Mouse (Mus musculus): ENCODE measurements around the gene Ptprg. TPM values are rescaled to one million over a fixed set of nuclear protein-coding genes. Genes with fewer than 3 reads are reported as not detected.

Ptprg gene
- total RNA-seq, 2 experiments from 2014 or later = 68.4 to 72.7 TPM

DNA sequence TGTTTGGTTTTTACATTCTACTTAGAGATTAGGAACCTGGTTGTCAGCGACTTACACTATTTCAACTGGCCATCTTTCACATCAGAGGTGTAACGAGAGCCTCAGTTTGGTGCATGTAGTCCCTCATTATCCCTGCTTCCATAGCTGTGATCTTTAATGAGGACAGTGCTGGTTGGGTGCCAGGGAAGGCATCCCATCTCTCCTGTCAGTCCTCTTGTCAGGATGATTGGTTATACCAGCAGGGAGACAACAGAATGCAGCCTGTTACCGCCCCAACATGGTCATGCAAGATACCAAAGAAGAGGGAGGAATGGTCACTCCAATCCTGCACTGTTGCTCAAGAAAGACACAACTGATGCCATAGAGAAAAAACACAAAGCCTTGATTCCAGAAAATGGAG lies 574.6 kb downstream of the Ptprg start:
- no peak for DNase-seq (ENCODE audit: low spot score in 2 of 2)

DNA sequence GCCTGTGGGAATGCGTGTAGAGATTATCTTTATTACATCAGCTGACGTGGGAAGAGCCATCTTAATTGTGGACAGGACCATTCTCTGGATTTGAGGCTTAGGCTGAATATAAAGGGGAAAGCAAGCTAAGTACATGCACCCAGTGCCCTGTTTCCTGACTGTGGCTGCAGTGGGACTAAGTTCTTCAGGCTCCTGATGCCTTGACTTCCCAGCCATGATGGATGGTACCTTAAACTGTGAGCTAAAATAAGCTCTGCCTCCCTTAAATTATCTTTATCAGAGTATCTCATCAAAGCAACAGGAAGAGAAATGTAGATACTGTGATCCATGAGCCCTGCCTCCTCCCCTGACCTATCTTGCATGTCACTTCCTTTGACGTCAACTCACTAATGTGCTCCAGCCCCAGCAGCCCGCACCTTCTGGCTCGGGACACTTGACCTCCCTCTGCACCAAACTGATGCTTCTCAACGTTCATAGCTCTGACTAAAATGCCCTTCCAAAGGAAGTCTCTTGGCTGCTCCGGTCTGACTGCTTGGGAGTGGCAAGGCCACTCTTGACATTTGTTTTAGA lies 578.8 kb downstream of the Ptprg start:
- DNase-seq (ENCODE audit: low spot score in 2 of 2) = no peak

DNA sequence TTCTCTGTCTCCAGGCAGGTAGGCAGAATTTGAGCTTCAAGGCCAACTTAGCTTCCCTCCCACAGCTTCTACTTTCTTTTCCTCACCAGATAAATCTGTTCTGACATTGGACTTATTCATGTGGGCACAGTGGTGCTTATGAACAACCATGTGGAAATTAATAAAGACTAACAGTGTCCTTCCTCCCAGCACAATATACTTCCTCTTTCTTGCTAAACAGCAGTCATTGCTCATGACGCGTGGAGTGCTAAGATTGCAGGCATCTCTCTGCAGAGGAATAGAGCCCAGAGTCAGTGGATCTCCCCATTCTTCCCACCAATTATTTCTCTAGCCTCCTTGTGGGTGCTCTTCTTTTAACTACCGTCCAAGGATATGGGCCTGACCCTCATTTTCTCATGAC lies 579.8 kb downstream of the Ptprg start:
- no peak for DNase-seq (ENCODE audit: low spot score in 2 of 2)

DNA sequence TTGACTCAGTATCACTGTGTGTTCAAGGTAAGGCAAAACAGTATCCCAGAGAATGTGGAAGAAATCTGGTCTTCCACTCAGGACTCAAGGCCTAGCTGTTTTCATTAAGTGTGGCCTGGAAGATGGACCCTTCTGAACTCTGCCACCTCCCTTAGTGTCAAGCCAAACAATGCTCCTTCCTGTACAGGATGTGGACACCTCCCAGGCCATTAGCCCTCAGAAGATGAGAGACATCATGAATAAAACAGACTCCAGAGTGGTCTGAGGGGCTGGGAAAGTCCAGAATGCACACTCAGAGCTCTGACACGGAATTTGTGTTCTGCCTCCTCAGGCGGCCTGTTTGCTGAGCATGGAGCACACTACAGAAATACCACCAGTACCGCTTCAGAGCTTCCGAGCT lies 581.2 kb downstream of the Ptprg start:
- no peak for DNase-seq (ENCODE audit: low spot score in 2 of 2)

DNA sequence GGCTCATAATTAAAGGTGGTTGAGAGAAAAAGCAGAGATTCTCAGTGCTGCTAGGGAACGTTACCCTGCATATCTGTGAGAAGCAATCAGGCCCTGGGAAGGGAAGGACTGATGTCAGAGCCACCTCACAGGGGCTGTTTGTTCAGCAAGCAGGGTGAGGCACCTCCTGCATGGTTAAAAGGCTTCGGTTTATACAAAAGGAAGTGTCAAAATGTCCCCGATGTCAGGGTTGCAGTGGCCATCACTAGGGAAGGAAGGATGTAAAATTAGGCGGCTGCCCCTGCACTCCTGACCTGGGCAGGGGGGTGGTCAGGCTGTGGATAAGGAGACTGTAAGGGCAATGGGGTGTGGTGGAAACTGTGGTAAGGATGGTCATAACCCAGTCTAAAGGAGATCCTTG lies 583.2 kb downstream of the Ptprg start:
- DNase-seq (ENCODE audit: low spot score in 2 of 2) = no peak

DNA sequence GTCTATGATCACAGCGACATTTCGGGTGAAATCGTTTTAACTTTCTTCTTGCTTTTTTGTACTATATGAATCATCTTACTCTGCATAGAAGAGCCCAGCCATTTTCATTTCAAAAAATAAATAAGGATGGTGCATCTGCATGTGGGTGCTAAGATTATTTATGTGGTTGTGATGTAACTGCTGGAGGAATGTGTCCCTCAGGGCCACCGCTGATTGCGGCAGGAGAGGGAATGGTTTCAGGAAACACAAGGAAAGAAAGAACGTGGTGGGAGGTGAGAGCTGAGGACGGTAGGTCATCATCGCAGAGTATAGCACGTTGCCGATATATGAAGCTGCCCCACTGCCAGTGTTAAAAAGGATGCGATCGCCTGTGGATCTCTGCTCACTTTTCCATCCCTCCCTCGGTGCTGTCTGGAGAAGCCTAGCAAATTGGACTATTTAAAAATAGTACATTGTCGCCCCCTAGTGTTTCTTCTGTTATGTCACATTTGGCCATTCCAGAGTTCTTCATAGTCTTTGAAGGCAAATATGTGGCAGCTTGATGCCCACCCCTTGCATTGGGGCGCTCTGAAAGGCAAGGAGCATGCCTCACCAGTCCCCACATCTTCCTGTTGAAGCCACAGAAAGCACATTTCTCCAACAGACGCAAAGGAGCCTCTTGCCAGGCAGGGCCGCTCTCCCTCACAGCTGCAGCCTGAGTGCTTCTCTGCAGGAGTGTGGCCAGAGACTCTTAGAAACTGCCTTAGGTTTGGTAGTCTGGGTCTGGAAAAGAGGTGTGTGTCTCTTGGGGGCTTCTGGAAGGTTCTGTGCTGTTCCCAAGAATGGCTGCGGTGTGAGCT lies 586.5 kb downstream of the Ptprg start:
- DNase-seq (ENCODE audit: low spot score in 2 of 2) = peak; percentile 57 to 64

DNA sequence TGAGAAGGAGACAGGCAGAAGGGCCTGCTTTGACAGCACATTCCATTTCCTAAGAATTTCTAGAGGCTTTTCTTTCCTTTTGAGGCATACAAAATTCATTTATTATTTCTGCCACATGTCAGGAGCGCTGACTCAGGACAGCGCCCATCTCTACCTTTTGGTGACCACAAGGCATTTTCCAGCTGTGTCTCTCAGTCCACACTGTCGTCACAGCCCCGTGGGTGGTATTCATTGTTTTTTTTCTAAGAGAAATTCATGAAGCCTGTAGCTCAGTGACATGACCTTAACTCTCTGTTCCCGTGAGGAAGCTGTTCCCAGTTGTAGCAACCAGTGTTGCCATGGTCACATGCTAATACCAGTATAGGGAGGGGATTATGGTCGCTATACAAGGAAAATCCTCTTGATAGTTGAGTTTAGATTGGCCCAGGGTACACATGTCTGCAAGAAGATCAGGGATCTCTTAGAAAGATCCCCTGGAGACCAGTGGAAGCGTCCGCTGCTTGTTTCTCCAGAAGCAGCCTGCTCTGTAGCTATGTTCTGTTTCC lies 590.7 kb downstream of the Ptprg start:
- DNase-seq (ENCODE audit: low spot score in 2 of 2) = no peak

DNA sequence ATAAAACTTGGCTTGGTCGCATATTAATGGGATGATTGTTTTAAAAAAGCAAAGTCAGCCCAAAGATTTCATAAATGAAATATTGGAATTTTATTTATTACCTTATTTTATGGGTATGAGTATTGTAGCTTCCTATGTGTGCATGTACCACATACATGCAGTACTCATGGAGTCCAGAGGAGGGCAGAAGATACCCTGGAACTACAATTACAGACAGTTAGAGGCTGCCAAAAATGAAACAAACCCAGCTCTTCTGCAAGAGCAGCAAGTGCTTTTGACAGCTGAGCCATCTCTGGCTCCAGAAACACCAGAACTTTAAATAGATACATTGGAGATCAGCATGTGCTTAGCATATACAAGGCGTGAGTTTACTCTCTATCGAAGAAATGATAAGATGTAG lies 592.6 kb downstream of the Ptprg start:
- DNase-seq (ENCODE audit: low spot score in 2 of 2) = no peak

DNA sequence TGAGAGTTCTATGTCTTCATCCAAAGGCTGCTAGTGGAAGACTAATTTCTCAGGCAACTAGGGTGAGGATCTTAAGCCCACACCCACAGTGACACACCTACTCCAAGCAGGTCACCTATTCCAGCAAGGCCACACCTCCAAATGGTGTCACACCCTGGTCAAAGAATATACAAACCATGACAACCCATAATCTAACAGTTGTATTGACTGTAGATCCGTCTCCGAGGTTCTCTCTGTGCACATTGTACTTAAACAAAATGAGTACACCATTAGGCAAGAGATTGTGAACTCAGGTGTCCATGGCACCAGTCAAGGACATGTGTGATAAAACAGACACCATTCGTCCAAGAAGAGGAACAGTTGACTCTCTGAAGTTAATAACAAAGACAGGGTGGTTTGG lies 596.2 kb downstream of the Ptprg start:
- DNase-seq (ENCODE audit: low spot score in 2 of 2) = no peak

DNA sequence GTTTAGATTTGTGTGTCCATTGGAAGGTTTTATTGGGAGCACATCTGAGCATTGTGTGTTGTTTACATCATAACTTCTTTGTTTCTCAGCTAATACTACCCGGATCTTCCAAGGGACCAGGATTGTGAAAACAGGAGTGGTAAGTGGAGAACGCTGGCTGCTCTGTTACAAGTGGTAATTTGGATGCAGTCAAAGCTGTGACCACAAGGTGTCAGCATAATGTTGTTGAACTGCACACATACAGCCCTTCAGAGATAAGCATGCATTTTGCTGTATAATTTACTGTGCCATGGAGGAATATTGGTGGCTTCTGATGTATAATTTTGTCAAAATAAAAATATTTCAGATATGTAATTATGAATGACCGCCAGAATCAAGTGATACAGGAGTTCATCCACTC lies 598.6 kb downstream of the Ptprg start:
- DNase-seq (ENCODE audit: low spot score in 2 of 2) = peak; percentile 71 to 74

DNA sequence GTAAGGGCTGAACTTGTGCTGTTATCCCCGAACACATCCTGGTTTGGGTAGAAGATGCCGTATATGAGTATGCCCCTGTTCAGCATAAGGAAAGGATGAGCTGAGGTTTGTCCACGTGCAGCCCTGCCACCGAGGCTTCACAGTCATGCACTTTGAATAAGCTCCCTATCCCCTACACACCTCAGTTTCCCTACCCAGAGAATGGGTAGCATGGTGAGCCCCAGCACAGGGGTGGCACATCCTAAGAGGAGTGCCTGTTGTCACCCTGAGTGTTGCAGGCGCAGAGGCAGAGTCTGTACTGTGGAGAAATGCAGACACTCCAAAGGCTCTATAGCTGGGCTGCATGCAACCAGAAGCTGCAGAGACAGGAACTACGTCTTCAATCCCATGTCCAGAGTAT lies 599.4 kb downstream of the Ptprg start:
- no peak for DNase-seq (ENCODE audit: low spot score in 2 of 2)

DNA sequence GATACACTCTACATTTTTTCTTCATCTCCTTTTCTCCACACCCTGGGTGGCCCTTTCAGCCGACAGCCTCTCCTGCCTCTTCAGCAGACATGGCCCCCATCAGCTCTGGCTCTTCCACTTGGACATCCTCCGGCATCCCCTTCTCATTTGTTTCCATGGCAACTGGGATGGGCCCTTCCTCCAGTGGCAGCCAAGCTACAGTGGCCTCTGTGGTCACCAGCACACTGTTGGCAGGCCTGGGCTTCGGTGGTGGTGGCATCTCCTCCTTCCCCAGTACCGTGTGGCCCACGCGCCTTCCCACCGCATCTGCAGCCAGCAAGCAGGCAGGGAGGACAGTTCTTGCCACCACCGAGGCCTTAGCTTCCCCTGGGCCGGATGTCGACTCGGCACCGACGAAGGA lies 600.3 kb downstream of the Ptprg start:
- DNase-seq (ENCODE audit: low spot score in 2 of 2) = no peak

DNA sequence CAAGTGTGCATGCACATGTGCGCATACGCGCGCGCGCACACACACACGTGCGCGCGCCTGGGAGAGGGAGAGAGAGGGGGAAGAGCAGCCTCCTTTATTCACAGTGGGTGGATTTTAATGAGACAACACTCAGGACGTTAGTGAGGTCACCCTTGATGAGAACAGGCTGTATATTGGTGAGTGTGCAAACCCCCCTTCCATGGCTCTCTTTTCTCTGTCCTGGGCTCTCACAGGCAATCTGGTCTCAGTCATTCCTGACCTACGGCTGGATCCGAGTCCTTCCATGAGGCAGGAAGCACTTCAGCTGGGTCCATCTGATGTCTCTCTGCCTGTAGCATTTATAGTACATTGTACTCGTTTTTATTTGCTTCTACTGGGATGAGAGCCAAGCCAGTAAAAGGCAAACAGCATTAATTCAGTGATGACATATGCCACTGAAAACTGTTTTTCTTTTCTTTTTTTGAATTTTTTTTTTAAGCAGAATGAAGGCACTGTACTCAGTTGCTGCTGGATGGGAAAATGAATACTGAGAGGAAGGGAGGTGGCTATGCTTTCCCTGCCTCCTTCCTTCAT lies 608.5 kb downstream of the Ptprg start:
- peak in 1 of 2 experiments; percentile 27 for DNase-seq (ENCODE audit: low spot score in 2 of 2)

DNA sequence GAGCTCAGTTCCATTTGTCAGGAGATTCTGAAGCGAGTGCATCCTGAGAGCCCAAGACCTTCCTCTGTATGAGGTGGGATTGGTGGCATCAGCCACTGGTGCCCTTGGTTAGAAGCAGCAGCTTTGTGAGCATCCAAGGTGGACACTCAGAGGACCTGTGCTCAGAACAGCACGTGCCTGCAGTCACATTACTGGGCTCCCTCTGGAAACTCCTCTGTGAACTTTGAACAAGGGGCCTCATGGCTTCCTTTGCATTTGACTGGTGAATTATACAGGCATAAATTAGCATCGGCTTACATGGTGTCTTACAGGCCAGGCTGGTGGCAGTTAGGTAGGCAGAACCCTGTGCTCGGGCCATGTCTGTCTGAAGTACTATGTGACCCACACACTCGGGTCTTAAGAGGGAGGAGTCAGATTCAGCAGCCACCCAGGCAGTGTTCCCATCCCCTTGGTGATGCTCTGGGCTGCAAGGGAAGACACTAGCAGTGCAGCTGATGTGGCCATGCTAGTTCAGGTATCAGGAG lies 609.1 kb downstream of the Ptprg start:
- no peak for DNase-seq (ENCODE audit: low spot score in 2 of 2)

DNA sequence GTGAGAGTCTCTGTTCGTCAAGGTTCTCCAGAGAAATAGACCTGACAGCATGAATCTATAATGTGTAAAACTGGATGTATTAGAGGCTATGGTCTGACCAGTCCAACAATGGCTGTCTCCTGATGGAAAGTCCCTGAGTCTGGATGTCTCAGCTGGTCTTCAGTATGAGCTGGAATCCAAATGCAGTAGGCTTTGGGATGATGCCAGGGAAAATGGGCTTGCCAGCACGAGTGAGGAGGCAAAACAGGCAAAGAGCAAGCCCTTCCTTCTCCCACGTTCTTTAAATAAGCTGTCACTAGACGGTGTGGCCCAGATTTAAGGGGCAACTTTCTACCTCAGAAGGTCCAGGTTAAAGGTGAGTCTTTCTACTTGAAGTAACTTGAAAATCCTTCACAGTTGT lies 609.9 kb downstream of the Ptprg start:
- no peak for DNase-seq (ENCODE audit: low spot score in 2 of 2)

DNA sequence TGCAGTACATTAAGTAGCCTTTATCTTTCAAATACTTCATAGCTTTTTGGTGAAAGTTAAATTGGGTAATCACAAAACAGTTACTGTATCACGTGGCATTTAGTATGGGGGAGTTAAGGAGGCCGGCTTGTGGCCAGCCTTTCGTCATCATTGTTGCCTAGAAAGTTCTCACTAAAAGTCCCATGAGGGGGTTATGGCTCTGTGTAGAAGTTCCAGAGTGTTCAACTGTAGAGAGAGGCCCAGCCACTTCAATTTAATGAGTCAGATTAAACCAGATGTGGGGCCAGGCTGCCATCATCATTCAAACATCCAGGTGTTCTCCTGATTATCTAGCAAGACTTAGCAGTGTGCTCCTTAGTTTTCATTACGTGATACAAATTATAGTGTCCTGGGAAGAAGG lies 613.9 kb downstream of the Ptprg start:
- DNase-seq (ENCODE audit: low spot score in 2 of 2) = no peak

DNA sequence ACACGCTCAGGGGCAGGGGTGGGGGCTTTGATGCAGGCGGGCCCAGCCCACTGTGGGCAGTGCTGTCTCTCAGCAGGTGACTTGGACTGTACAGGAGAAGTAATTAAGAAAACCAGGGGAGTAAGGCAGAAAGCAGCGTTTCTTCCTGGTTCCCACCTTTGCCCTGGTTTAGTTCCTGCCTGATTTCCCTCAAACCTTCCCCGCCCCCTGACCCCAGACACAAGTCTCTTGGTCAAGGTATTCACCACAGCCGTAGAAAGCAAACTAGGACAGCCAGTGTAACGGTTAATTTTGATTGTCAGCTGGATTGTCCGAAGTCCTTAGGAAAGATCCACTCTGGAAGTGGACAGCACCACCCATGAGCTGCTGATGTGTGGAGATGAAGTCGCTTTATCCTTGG lies 614.3 kb downstream of the Ptprg start:
- no peak for DNase-seq (ENCODE audit: low spot score in 2 of 2)

DNA sequence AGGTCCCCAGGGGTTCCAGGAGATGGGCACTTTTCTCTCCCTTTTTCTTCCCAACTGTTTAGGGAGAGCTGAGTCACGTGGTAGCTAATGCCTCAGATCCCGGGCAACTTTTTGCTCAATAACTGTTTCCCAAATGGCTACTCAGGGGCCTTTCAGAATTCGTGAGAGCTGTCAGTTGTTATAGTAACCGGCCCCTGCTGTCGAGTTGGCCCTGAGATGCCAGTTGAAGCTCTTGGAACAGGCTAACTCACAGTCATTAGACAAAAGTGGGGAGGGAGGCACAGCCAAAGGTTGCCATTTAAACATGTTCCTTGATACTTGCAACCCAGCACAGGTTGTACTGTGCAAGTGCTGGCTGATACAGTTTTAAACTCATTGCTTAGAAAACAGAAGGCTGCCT lies 624.1 kb downstream of the Ptprg start:
- peak in 1 of 2 experiments; percentile 10 for DNase-seq (ENCODE audit: low spot score in 2 of 2)

DNA sequence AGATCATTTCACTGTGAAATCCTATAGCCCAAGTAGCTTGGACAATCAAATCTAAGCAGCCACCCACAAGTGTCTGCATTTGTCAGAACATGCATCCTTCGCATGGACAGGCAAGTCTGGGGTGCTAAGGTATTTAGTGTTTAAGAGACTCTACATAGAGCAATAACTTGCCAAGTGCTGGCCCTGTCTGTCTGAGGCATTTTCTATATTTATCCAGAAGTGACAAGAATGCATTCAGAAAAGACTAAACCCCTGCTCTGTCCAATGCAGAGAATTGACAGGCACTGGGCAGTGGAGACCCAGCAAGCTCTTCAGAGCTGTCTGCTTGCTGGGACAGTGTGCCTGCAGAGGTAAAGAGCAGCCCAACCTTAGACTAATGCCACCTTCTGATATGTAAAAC lies 625.3 kb downstream of the Ptprg start:
- no peak for DNase-seq (ENCODE audit: low spot score in 2 of 2)

DNA sequence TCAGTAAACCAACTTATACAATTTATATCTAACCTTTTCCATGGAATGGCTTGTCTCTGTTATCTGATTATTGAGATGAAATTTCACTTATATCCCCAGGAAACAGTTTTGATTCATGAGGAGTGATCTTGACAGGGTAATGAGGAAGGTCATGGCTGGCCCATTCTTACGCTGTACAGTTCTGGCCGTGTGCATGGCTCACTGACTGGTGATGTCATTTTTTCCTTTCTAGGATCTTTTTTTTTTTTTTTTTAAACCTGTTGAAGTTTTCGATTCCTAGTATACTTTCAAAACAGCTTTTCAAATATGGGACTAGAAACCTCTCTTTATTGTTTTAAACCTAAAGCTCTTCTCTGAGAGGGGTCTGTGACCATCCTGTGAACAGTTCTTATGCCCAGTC lies 626.8 kb downstream of the Ptprg start:
- DNase-seq (ENCODE audit: low spot score in 2 of 2) = no peak

DNA sequence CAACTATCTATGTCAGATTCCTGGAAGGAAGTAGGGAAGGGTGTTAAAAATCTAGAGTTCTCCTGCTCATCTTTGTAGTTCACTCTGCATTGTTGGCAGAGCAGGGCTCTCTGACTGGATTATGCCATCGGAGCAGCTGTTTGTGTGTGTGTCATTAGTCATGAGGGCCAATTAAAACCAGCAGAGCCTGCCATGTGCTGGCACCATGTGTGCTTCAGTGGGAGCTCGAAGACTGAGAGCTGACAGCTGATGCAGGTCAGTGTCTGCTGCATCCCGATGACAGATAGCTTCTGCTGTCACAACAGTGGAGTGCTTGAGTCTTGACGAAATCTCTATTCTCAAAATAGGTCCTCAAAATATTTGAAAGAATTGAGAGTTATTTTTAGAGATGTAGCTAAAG lies 631.7 kb downstream of the Ptprg start:
- DNase-seq (ENCODE audit: low spot score in 2 of 2) = no peak

DNA sequence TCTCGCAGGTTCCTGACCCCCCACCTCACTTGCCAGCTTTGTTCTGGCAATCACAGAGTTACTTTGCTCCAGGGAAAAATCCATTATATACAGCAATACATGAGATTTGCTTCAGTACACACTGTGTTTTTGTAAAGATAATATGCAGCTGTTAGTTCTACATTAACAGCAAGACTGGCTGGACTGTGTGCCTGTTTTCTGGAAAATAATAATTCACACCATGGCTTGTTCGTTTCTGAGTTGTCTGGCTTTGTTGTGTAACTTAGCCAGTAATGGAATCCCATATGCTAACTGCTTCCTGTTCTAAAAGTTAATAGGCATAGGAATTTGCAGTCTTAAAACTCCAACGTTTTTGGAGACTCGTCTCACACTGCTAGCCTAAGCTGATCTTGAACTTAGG lies 635.0 kb downstream of the Ptprg start:
- no peak for DNase-seq (ENCODE audit: low spot score in 2 of 2)

Data from left cerebral cortex, adult 18-20 months (tissue).